Mouse (Mus musculus): Measurements from ENCODE around the gene Smox. TPM values are rescaled to one million over a fixed set of nuclear protein-coding genes. Genes with fewer than 3 reads are reported as not detected.

The Smox gene
- 62.6 and 67.9 TPM in 2 replicates for polyA plus RNA-seq (2012; rRNA removed)

GRCm38 (mm10) chr2:131491196-131491595 lies at the start of gene Smox:
TSS of gene Smox (plus strand) at chr2:131491496.

GRCm38 (mm10) chr2:131561891-131562585 lies 70.7 kb downstream of the Smox start, which contains the start of gene Adra1d:
TSS of gene Adra1d (minus strand) at chr2:131562283.

Other genes with a start within 250 kb of the Smox start
- 29.0 and 29.8 TPM in 2 replicates for gene Pank2, start 229.0 kb upstream of the Smox start, polyA plus RNA-seq (2012; rRNA removed)
- gene Rnf24, start 138.6 kb upstream of the Smox start, polyA plus RNA-seq (2012; rRNA removed), result 32.0 and 33.2 TPM in 2 replicates
- gene Adra1d, start 70.8 kb downstream of the Smox start, polyA plus RNA-seq (2012; rRNA removed), result 0.70 and 0.87 TPM in 2 replicates